Mouse (Mus musculus) mouse trophoblast stem cell (cell line): ENCODE measurements around the gene Serpina1c.
"Not testable (repeated sequence)": the region's sequence is repeated elsewhere in the genome, so short reads cannot be mapped to it uniquely, and the experiment has no call there.

ENCODE experiments used
- in situ Hi-C, 2 experiments: fragments of 300-500 bp; cut with MseI, MboI; formaldehyde crosslinking; loops; 2 replicates in 1 of 2; 3 replicates in 1 of 2; pipeline ENCODE4 v1.15.1; 2025

Serpina1c gene

DNA sequence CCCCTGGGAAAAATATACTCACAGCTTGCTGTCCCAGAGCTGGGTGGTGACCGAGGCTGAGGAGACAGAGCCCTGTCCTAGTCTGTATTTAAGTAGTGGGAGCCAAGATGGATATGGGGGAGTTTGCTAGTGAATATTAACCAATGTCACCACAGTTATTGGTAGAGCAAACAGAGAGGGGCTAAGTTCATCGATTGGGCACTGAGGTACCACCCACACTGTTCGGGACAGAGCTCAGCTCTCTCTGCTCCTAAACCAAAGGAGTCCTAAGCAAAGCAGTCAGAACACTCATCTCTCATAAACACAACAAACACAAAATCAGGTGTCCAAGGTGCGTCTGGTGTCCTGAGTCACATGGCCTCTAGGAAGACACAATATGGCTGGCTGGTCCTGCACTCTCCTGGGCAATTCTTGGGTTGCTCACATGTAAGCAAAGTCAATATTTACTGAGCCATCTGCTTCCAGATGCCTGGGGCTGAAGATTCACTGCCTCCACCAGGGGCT is at the start of gene Serpina1c:
Gene Serpina1c (minus strand): TSS at position 51 of the 504 bp plus-strand sequence.
- in situ Hi-C loops, result not testable (repeated sequence)

- in situ Hi-C loops, result not testable (repeated sequence)
These were observed 48.3 kb upstream of the Serpina1c start for GRCm38 (mm10) chr12:103952972-103953371.

DNA sequence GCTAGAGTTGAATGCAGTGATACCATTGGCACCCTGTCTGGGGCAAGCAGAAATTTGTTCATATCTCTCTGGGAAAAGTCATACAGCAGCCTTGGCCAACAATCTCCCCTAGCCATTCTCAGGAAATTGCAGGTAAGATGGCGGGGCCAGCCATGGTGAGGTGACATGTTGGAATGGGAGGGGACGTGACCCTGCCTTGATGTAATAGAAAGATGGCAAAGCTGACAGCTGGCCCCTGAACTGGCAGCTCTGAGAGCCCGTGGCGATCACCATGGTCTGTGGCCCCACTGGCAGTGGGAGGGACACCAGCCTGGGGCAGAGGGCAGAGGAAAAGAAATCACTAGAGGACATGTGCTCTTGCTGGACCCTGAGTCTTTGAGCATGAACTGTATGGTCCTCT is 41.6 kb upstream of the Serpina1c start:
- in situ Hi-C loops, result no loop called here

GRCm38 (mm10) chr12:103909181-103909580 is 4.5 kb upstream of the Serpina1c start:
- in situ Hi-C loops, result not testable (repeated sequence)

GRCm38 (mm10) chr12:103907746-103908145 is 3.1 kb upstream of the Serpina1c start:
- in situ Hi-C loops, result not testable (repeated sequence)

DNA sequence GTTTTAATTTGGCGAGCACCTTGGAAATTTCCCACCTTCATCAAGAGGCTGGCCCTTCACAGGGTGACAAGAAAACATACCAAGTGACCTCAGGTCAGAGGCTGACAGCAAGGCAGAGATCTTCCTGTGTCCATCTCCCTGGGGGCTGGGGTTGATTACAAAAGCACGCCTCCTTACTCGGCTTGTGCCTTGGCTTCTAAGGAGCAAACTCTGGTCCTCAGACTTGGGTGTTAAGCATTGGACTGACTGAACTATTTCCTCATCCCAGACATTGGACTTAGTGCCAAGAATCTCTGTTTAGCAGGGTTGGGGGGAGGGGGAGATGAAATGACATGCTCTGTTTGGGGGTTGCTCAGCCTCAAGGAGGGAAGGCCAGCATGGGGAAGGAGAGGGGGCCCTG is 2.8 kb downstream of the Serpina1c start:
- in situ Hi-C loops, result not testable (repeated sequence)

DNA sequence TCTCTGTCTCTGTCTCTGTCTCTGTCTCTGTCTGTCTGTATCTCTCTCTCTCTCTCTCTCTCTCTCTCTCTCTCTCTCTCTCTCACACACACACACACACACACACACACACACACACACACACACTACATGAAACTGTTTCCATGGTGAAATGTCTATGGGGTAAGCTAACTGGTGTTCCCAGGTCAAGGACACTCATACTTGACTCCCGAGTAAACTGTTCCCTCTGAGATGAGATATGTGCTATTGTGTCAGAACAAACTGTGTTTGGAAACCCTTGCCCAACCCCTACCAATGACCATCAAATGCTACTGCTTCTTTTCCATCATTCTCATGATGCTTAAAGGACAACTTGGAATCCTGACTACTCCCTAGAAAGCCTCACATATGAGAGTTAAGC is 37.8 kb downstream of the Serpina1c start:
- in situ Hi-C loops, result not testable (repeated sequence)

- in situ Hi-C loops, result not testable (repeated sequence)
These were observed 41.3 kb downstream of the Serpina1c start, which contains the start of gene Serpina1a for GRCm38 (mm10) chr12:103863101-103863974. TSS of gene Serpina1a (minus strand) at chr12:103863562.

- in situ Hi-C loops, result no loop called here
These were observed 43.7 kb downstream of the Serpina1c start for GRCm38 (mm10) chr12:103860976-103861375.

DNA sequence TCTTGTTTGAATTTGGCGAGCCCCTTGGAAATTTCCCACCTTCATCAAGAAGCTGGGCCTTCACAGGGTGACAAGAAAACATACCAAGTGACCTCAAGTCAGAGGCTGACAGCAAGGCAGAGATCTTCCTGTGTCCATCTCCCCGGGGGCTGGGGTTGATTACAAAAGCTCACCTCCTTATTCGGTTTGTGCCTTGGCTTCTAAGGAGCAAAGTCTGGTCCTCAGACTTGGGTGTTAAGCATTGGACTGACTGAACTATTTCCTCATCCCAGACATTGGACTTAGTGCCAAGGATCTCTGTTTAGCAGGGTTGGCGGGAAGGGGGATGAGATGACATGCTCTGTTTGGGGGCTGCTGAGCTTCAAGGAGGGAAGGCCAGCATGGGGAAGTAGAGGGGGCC is 44.1 kb downstream of the Serpina1c start:
- in situ Hi-C loops, result not testable (repeated sequence)

DNA sequence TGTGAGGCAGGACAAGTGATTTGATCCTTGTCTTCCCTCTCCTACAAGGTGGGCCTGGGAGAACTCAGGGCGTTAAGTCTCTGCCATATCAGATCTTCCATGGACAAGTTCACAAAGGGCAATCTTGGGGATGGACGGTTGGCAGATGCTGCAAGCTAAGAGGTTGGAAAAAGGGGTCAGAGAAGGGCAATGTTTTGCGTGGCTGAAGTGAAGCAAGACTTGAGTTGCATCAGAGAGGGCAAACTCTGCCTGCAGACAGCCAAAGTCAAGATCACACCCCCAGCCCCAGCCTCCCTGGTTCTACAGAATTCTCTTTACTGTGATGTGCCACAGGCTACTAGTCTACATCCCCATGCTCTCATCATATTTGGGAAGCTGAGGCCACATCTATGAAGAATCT is 45.1 kb downstream of the Serpina1c start:
- in situ Hi-C loops, result not testable (repeated sequence)

- in situ Hi-C loops, result not testable (repeated sequence)
These were observed 51.7 kb downstream of the Serpina1c start for GRCm38 (mm10) chr12:103853032-103853431.
